Mouse (Mus musculus): ENCODE results near the gene Nrp2.

GRCm38 (mm10) chr1:62833356-62833755 lies 130.3 kb downstream of the Nrp2 start:
- TF ChIP-seq CTCF (IDR thresholded peaks at IDR 0.05; ENCODE audit: control insufficient read depth, insufficient read depth, insufficient replicate concordance, low read depth, low read length) (no peak), POLR2A (IDR thresholded peaks at IDR 0.05; ENCODE audit: control insufficient read depth, low read depth, low read length) (no peak)
